Comparison of ENCODE assay signal across 8 mouse cellular contexts in genomic region chr13:114757459-114757858, GRCm38 (mm10).
A peak's percentile ranks its signal among the peaks of the same experiment; 100 is the strongest.
DNase-seq lines count a peak whose midpoint lies in the region; ATAC-seq and TF ChIP-seq lines count a peak whose summit lies in the region.

No protein-coding gene starts in this region.

- no peaks in the 10 kb centered on the region for H3K9me3 ChIP-seq in kidney, embryonic 14.5 days (ENCODE audit: control insufficient read depth, low read length)
- H3K9me3 ChIP-seq in MEL (replicated peaks; ENCODE audit: insufficient read depth, low read length): no peaks in the 10 kb centered on the region

- H3K9ac ChIP-seq in kidney, embryonic 14.5 days (ENCODE audit: low read depth, low read length): no peak overlapping the region
- H3K9ac ChIP-seq in MEL (ENCODE audit: control insufficient read depth, low read depth, low read length, poor library complexity, severe bottlenecking): no peak overlapping the region

- peak in 1 of 3 experiments; percentile 64; a peak in 2 of 6 replicates for TF ChIP-seq CTCF in MEL (IDR thresholded peaks at IDR 0.05 in 2 of 3, conservative IDR thresholded peaks at IDR 0.05 in 1 of 3; ENCODE audit: control insufficient read depth in 1 of 3, insufficient read depth in 1 of 3, low read depth in 2 of 3, low read length in 3 of 3, poor library complexity in 1 of 3, severe bottlenecking in 1 of 3)
- peak; percentile 51 for TF ChIP-seq CTCF in kidney, adult 2 months (conservative IDR thresholded peaks at IDR 0.05; ENCODE audit: insufficient read depth, insufficient read length, low read depth, low read length)

- H3K79me2 ChIP-seq in MEL (ENCODE audit: control insufficient read depth, insufficient read depth, low read length, poor library complexity): no peaks in the 10 kb centered on the region

- H3K36me3 ChIP-seq in kidney, embryonic 14.5 days (ENCODE audit: control insufficient read depth, insufficient read depth, low read length): no peaks in the 10 kb centered on the region
- no peaks in the 10 kb centered on the region for H3K36me3 ChIP-seq in MEL (ENCODE audit: control insufficient read depth in 1 of 2, insufficient read depth in 2 of 2, low read length in 2 of 2)
- H3K36me3 ChIP-seq in kidney, adult 2 months (ENCODE audit: control insufficient read depth, insufficient read depth, low read length): no peaks in the 10 kb centered on the region

- H3K4me1 ChIP-seq in kidney, embryonic 14.5 days (ENCODE audit: control insufficient read depth, insufficient read depth, low read length): no peaks in the 10 kb centered on the region
- no peaks in the 10 kb centered on the region for H3K4me1 ChIP-seq in MEL (ENCODE audit: control insufficient read depth in 1 of 2, insufficient read depth in 2 of 2, low read length in 2 of 2)
- H3K4me1 ChIP-seq in kidney, adult 2 months (ENCODE audit: control insufficient read depth, insufficient read depth, low read length): no peaks in the 10 kb centered on the region

- TF ChIP-seq POLR2A in MEL (IDR thresholded peaks at IDR 0.05; ENCODE audit: control insufficient read depth in 1 of 2, insufficient read depth in 1 of 2, low read depth in 1 of 2, low read length in 2 of 2, poor library complexity in 1 of 2): no peak
- TF ChIP-seq POLR2A in kidney, adult 2 months (IDR thresholded peaks at IDR 0.05; ENCODE audit: low read depth, low read length): no peak

- H3K4me3 ChIP-seq in kidney, embryonic 14.5 days (ENCODE audit: low read length): no peak overlapping the region
- no peak overlapping the region for H3K4me3 ChIP-seq in MEL (ENCODE audit: control insufficient read depth in 1 of 2, insufficient read depth in 1 of 2, low read depth in 2 of 2, low read length in 2 of 2)
- H3K4me3 ChIP-seq in kidney, adult 2 months (ENCODE audit: insufficient read depth, low read depth, low read length): no peak overlapping the region

- ATAC-seq in kidney, embryonic 14.5 days (ENCODE audit: low FRiP score, low TSS enrichment): no peak

- H3K27me3 ChIP-seq in kidney, embryonic 14.5 days (ENCODE audit: control insufficient read depth, insufficient read depth, low read length): no peaks in the 10 kb centered on the region
- no peaks in the 10 kb centered on the region for H3K27me3 ChIP-seq in MEL (ENCODE audit: control insufficient read depth in 1 of 2, insufficient read depth in 2 of 2, low read length in 2 of 2)
- no peaks in the 10 kb centered on the region for H3K27me3 ChIP-seq in kidney, adult 2 months (replicated peaks; ENCODE audit: control insufficient read depth, insufficient read depth, low read length)

- TF ChIP-seq EP300 in MEL (IDR thresholded peaks at IDR 0.05; ENCODE audit: low read depth in 1 of 2, low read length in 2 of 2): no peak

- no peak overlapping the region for H3K27ac ChIP-seq in kidney, embryonic 14.5 days (ENCODE audit: low read depth, low read length)
- H3K27ac ChIP-seq in MEL (ENCODE audit: control insufficient read depth, low read depth, low read length): no peak overlapping the region
- no peak overlapping the region for H3K27ac ChIP-seq in kidney, adult 2 months (ENCODE audit: insufficient read depth, low read depth, low read length)

- H3K4me2 ChIP-seq in kidney, embryonic 14.5 days (replicated peaks; ENCODE audit: low read depth, low read length): no peak overlapping the region

- DNase-seq in kidney, adult 11 months: peak; percentile 17
- DNase-seq in MEL (ENCODE audit: low read depth, low spot score): peak; percentile 32
- DNase-seq in adrenal gland, postnatal 14 days: peak; percentile 48
- peak; percentile 53 for DNase-seq in kidney, adult 2 months
- peak; percentile 55 for DNase-seq in lung, postnatal 36 days
- DNase-seq in gastrocnemius, postnatal 4 days (ENCODE audit: low spot score in 2 of 2): no peak
- DNase-seq in ovary, postnatal 14 days (ENCODE audit: low spot score): no peak

- TF ChIP-seq RAD21 in MEL (IDR thresholded peaks at IDR 0.05; ENCODE audit: low read depth, low read length): peak; percentile 70

TF ChIP-seq in MEL, 35 proteins besides CTCF, POLR2A, EP300 and RAD21:
- no peak for TF ChIP-seq SIN3A (IDR thresholded peaks at IDR 0.05; ENCODE audit: low read length)
- TF ChIP-seq MXI1 (IDR thresholded peaks at IDR 0.05; ENCODE audit: low read depth, low read length): no peak
- TF ChIP-seq E2F4 (IDR thresholded peaks at IDR 0.05; ENCODE audit: borderline replicate concordance, low read depth, low read length): no peak
- no peak for TF ChIP-seq ZNF384 (IDR thresholded peaks at IDR 0.05; ENCODE audit: low read depth, low read length)
- no peak for TF ChIP-seq TAL1 (IDR thresholded peaks at IDR 0.05; ENCODE audit: low read length)
- no peak for TF ChIP-seq MYC (IDR thresholded peaks at IDR 0.05; ENCODE audit: low read depth, low read length)
- TF ChIP-seq TBP (IDR thresholded peaks at IDR 0.05; ENCODE audit: low read depth, low read length): no peak
- peak; percentile 72 for TF ChIP-seq SMC3 (IDR thresholded peaks at IDR 0.05; ENCODE audit: low read depth, low read length)
- TF ChIP-seq USF2 (IDR thresholded peaks at IDR 0.05; ENCODE audit: borderline replicate concordance in 1 of 2, insufficient read depth in 1 of 2, low read depth in 1 of 2, low read length in 2 of 2): no peak
- TF ChIP-seq ZC3H11A (IDR thresholded peaks at IDR 0.05; ENCODE audit: low read depth, low read length): peak; percentile 46

Comparison
In these comparisons a context has a peak if more than half of its experiments do, and no peak if none do; other contexts are left out.
1. DNase-seq: peak in kidney, adult 11 months (single experiment), MEL (single experiment), adrenal gland, postnatal 14 days (single experiment), kidney, adult 2 months (single experiment) and lung, postnatal 36 days (single experiment); none in gastrocnemius, postnatal 4 days (0 of 2) and ovary, postnatal 14 days (single experiment).